Mouse (Mus musculus): ENCODE data around the gene Asb3. TPM values are rescaled to one million over a fixed set of nuclear protein-coding genes. Genes with fewer than 3 reads are reported as not detected.

Gene Asb3
- 28.1 and 31.4 TPM in 2 replicates for polyA plus RNA-seq (2014; fragmentation: Nextera tagmentation; extraction: Ambion mirVana)

GRCm38 (mm10) chr11:30885171-30885871, at the start of gene Asb3, which contains the start of gene Gpr75:
Gene Asb3, plus strand, starts transcription at chr11:30885416.
Gene Gpr75, plus strand, starts transcription at chr11:30885358.
- Histone ChIP-seq H3K36me3 (ENCODE audit: control insufficient read depth, insufficient read depth, low read length) (no peaks in the 10 kb centered on the region), H3K4me2 (ENCODE audit: low read depth) (peak within 1 kb of the TSS; percentile 82), H3K4me1 (ENCODE audit: control insufficient read depth, insufficient read depth, low read length) (0 out of 2 replicates have a peak, but pooled peaks cover 5% of the 10 kb centered on the region), H3K4me3 (ENCODE audit: low read depth, low read length) (peak within 1 kb of the TSS; percentile 41), H3K9me3 (ENCODE audit: control insufficient read depth, low read length) (no peaks in the 10 kb centered on the region), H3K27ac (ENCODE audit: low read depth, low read length) (0 out of 2 replicates have a peak within 1 kb of the TSS, but pooled peaks have one; percentile 6), H3K9ac (ENCODE audit: low read length) (peak within 1 kb of the TSS; percentile 67), H3K27me3 (ENCODE audit: control insufficient read depth, insufficient read depth, low read length) (no peaks in the 10 kb centered on the region)
- ATAC-seq (ENCODE audit: insufficient read depth, low FRiP score, low TSS enrichment) = peak; percentile 90
- WGBS = 5% methylated on average over 41 of the region's 41 CpGs
- peak; percentile 68 for DNase-seq (ENCODE audit: low spot score)

GRCm38 (mm10) chr11:30838793-30839192, 46.4 kb upstream of the Asb3 start:
- DNase-seq (ENCODE audit: low spot score) (no peak), ATAC-seq (ENCODE audit: insufficient read depth, low FRiP score, low TSS enrichment) (no peak)
- H3K27me3 ChIP-seq (ENCODE audit: control insufficient read depth, insufficient read depth, low read length) = no peaks in the 10 kb centered on the region
- no peaks in the 10 kb centered on the region for H3K9me3 ChIP-seq (ENCODE audit: control insufficient read depth, low read length)
- H3K4me3 ChIP-seq (ENCODE audit: low read depth, low read length) = no peak overlapping the region
- WGBS = 95% methylated on average over 2 of the region's 2 CpGs
- H3K9ac ChIP-seq (ENCODE audit: low read length) = no peak overlapping the region
- no peaks in the 10 kb centered on the region for H3K4me1 ChIP-seq (ENCODE audit: control insufficient read depth, insufficient read depth, low read length)
- no peak overlapping the region for H3K27ac ChIP-seq (ENCODE audit: low read depth, low read length)
- H3K36me3 ChIP-seq (ENCODE audit: control insufficient read depth, insufficient read depth, low read length) = 0 out of 2 replicates have a peak, but pooled peaks cover 4% of the 10 kb centered on the region
- H3K4me2 ChIP-seq (ENCODE audit: low read depth) = no peak overlapping the region

GRCm38 (mm10) chr11:30844355-30844754, 40.9 kb upstream of the Asb3 start:
- H3K4me1 ChIP-seq (ENCODE audit: control insufficient read depth, insufficient read depth, low read length) = no peaks in the 10 kb centered on the region
- no peak overlapping the region for H3K4me3 ChIP-seq (ENCODE audit: low read depth, low read length)
- H3K9ac ChIP-seq (ENCODE audit: low read length) = no peak overlapping the region
- ATAC-seq (ENCODE audit: insufficient read depth, low FRiP score, low TSS enrichment) (no peak), DNase-seq (ENCODE audit: low spot score) (no peak)
- H3K36me3 ChIP-seq (ENCODE audit: control insufficient read depth, insufficient read depth, low read length) = 0 out of 2 replicates have a peak, but pooled peaks cover 2% of the 10 kb centered on the region
- H3K9me3 ChIP-seq (ENCODE audit: control insufficient read depth, low read length) = no peaks in the 10 kb centered on the region
- H3K27me3 ChIP-seq (ENCODE audit: control insufficient read depth, insufficient read depth, low read length) = no peaks in the 10 kb centered on the region
- H3K4me2 ChIP-seq (ENCODE audit: low read depth) = no peak overlapping the region
- H3K27ac ChIP-seq (ENCODE audit: low read depth, low read length) = no peak overlapping the region
- 79% methylated on average over 1 of the region's 1 CpGs for WGBS

GRCm38 (mm10) chr11:30872425-30872824, 12.8 kb upstream of the Asb3 start:
- H3K4me3 ChIP-seq (ENCODE audit: low read depth, low read length) = no peak overlapping the region
- H3K27me3 ChIP-seq (ENCODE audit: control insufficient read depth, insufficient read depth, low read length) = no peaks in the 10 kb centered on the region
- no peaks in the 10 kb centered on the region; the same call in 1 of the 2 replicates for H3K36me3 ChIP-seq (ENCODE audit: control insufficient read depth, insufficient read depth, low read length)
- no peak overlapping the region for H3K9ac ChIP-seq (ENCODE audit: low read length)
- DNase-seq (ENCODE audit: low spot score) = no peak
- no peaks in the 10 kb centered on the region for H3K4me1 ChIP-seq (ENCODE audit: control insufficient read depth, insufficient read depth, low read length)
- no peaks in the 10 kb centered on the region for H3K9me3 ChIP-seq (ENCODE audit: control insufficient read depth, low read length)
- no peak overlapping the region for H3K4me2 ChIP-seq (ENCODE audit: low read depth)
- ATAC-seq (ENCODE audit: insufficient read depth, low FRiP score, low TSS enrichment) = no peak
- no peak overlapping the region for H3K27ac ChIP-seq (ENCODE audit: low read depth, low read length)

GRCm38 (mm10) chr11:30888153-30888552, 2.9 kb downstream of the Asb3 start:
- 92% methylated on average over 2 of the region's 2 CpGs for WGBS
- H3K27me3 ChIP-seq (ENCODE audit: control insufficient read depth, insufficient read depth, low read length) = no peaks in the 10 kb centered on the region
- H3K4me2 ChIP-seq (ENCODE audit: low read depth) = no peak overlapping the region
- no peak overlapping the region for H3K9ac ChIP-seq (ENCODE audit: low read length)
- no peak overlapping the region for H3K4me3 ChIP-seq (ENCODE audit: low read depth, low read length)
- H3K4me1 ChIP-seq (ENCODE audit: control insufficient read depth, insufficient read depth, low read length) = 0 out of 2 replicates have a peak, but pooled peaks cover 5% of the 10 kb centered on the region
- no peak overlapping the region for H3K27ac ChIP-seq (ENCODE audit: low read depth, low read length)
- ATAC-seq (ENCODE audit: insufficient read depth, low FRiP score, low TSS enrichment) = no peak
- no peaks in the 10 kb centered on the region for H3K9me3 ChIP-seq (ENCODE audit: control insufficient read depth, low read length)
- no peaks in the 10 kb centered on the region for H3K36me3 ChIP-seq (ENCODE audit: control insufficient read depth, insufficient read depth, low read length)
- no peak for DNase-seq (ENCODE audit: low spot score)

DNA sequence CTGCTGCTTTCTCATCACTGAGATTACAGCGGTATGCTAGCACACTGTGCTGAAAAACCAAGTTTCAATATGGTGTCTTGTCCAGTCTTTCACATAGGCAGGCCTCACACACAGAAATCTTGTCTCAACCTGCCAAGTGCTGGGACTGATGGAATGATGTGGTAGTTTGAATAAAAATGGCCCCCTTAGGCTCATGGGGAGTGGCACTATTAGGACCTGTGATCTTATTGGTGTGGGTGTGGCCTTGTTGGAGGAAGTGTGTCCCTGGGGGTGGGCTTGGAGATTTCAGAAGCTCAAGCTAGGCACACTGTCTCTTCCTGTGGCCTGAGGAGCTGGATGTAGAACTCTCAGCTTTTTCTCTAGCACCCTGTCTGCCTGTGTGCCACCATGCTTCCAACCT, 11.0 kb downstream of the Asb3 start:
- ATAC-seq (ENCODE audit: insufficient read depth, low FRiP score, low TSS enrichment) (no peak), DNase-seq (ENCODE audit: low spot score) (no peak)
- Histone ChIP-seq H3K4me3 (ENCODE audit: low read depth, low read length) (no peak overlapping the region), H3K27me3 (ENCODE audit: control insufficient read depth, insufficient read depth, low read length) (no peaks in the 10 kb centered on the region), H3K9me3 (ENCODE audit: control insufficient read depth, low read length) (no peaks in the 10 kb centered on the region), H3K36me3 (ENCODE audit: control insufficient read depth, insufficient read depth, low read length) (no peaks in the 10 kb centered on the region), H3K9ac (ENCODE audit: low read length) (no peak overlapping the region), H3K4me2 (ENCODE audit: low read depth) (no peak overlapping the region), H3K4me1 (ENCODE audit: control insufficient read depth, insufficient read depth, low read length) (no peaks in the 10 kb centered on the region), H3K27ac (ENCODE audit: low read depth, low read length) (no peak overlapping the region)
- 93% methylated on average over 1 of the region's 1 CpGs for WGBS

GRCm38 (mm10) chr11:30899312-30899711, 14.1 kb downstream of the Asb3 start:
- ATAC-seq (ENCODE audit: insufficient read depth, low FRiP score, low TSS enrichment) = no peak
- no peaks in the 10 kb centered on the region for H3K4me1 ChIP-seq (ENCODE audit: control insufficient read depth, insufficient read depth, low read length)
- no peak for DNase-seq (ENCODE audit: low spot score)
- H3K9me3 ChIP-seq (ENCODE audit: control insufficient read depth, low read length) = no peaks in the 10 kb centered on the region
- no peaks in the 10 kb centered on the region for H3K36me3 ChIP-seq (ENCODE audit: control insufficient read depth, insufficient read depth, low read length)
- no peaks in the 10 kb centered on the region for H3K27me3 ChIP-seq (ENCODE audit: control insufficient read depth, insufficient read depth, low read length)
- H3K4me2 ChIP-seq (ENCODE audit: low read depth) = no peak overlapping the region
- H3K9ac ChIP-seq (ENCODE audit: low read length) = no peak overlapping the region
- no peak overlapping the region for H3K4me3 ChIP-seq (ENCODE audit: low read depth, low read length)
- no peak overlapping the region for H3K27ac ChIP-seq (ENCODE audit: low read depth, low read length)

DNA sequence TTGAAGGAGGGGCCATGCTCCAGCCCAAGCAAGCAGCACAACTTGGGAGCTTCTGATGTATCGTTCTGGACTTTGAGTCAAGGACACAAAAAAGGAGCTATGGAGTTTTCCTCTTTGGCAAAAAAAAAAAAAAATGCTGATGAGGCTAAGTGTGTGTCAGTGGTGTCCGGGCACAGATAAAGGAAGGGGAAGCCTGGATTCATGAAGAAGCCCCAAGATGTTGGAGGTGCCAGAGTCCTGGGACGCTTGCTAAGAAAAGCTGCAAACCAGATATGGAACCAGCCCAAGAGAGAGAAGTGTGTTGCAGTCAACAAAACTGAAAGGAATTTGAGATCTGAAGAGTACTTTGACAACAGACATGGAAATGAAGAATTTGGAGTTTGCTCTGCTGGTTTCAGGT, 27.1 kb downstream of the Asb3 start:
- ATAC-seq (ENCODE audit: insufficient read depth, low FRiP score, low TSS enrichment) (no peak), DNase-seq (ENCODE audit: low spot score) (no peak)
- H3K9ac ChIP-seq (ENCODE audit: low read length) = no peak overlapping the region
- H3K36me3 ChIP-seq (ENCODE audit: control insufficient read depth, insufficient read depth, low read length) = no peaks in the 10 kb centered on the region
- 88% methylated on average over 3 of the region's 3 CpGs for WGBS
- no peak overlapping the region for H3K4me3 ChIP-seq (ENCODE audit: low read depth, low read length)
- H3K27ac ChIP-seq (ENCODE audit: low read depth, low read length) = no peak overlapping the region
- H3K9me3 ChIP-seq (ENCODE audit: control insufficient read depth, low read length) = no peaks in the 10 kb centered on the region
- H3K27me3 ChIP-seq (ENCODE audit: control insufficient read depth, insufficient read depth, low read length) = no peaks in the 10 kb centered on the region
- no peaks in the 10 kb centered on the region for H3K4me1 ChIP-seq (ENCODE audit: control insufficient read depth, insufficient read depth, low read length)
- H3K4me2 ChIP-seq (ENCODE audit: low read depth) = no peak overlapping the region

- ATAC-seq (ENCODE audit: insufficient read depth, low FRiP score, low TSS enrichment) (no peak), DNase-seq (ENCODE audit: low spot score) (no peak)
- H3K4me2 ChIP-seq (ENCODE audit: low read depth) = no peak overlapping the region
- H3K9ac ChIP-seq (ENCODE audit: low read length) = no peak overlapping the region
- H3K4me1 ChIP-seq (ENCODE audit: control insufficient read depth, insufficient read depth, low read length) = no peaks in the 10 kb centered on the region
- H3K27me3 ChIP-seq (ENCODE audit: control insufficient read depth, insufficient read depth, low read length) = no peaks in the 10 kb centered on the region
- H3K36me3 ChIP-seq (ENCODE audit: control insufficient read depth, insufficient read depth, low read length) = no peaks in the 10 kb centered on the region
- no peak overlapping the region for H3K27ac ChIP-seq (ENCODE audit: low read depth, low read length)
- no peak overlapping the region for H3K4me3 ChIP-seq (ENCODE audit: low read depth, low read length)
- no peaks in the 10 kb centered on the region for H3K9me3 ChIP-seq (ENCODE audit: control insufficient read depth, low read length)
- 83% methylated on average over 1 of the region's 1 CpGs for WGBS
Observed at GRCm38 (mm10) chr11:30920641-30921040, 35.4 kb downstream of the Asb3 start.
